Mouse (Mus musculus): ENCODE measurements around the gene Vps26a.

DNA sequence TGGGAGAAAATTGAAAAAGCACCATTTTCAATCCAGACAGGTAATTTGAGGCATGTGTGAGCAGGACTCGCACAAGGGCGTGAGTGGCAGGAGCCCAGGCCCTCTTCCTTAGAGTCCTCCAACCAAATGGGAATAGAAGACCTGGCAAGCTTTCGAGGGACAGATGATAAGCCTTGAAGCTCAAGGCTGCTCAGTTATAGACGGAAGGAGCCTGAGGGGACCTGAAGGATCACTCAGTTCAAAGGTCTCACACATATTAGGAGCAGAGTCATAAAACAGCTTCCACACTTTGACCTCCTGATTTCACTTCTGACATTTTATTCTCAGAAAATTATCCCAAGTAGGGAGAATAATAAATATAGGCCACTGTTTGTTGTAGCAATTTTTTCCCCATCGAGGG lies 67.2 kb downstream of the Vps26a start:
- TF ChIP-seq CTCF (IDR thresholded peaks at IDR 0.05; ENCODE audit: extremely low read depth, insufficient read depth, low read length) (no peak), POLR2A (IDR thresholded peaks at IDR 0.05; ENCODE audit: extremely low read depth, insufficient read depth, low read length) (no peak)

Data from cortical plate, adult 2 months (tissue).